Mouse (Mus musculus) gastrocnemius, postnatal 14 days (tissue): ENCODE results near the gene Ppara. TPM values are rescaled to one million over a fixed set of nuclear protein-coding genes. Genes with fewer than 3 reads are reported as not detected.
"Not testable (repeated sequence)": the region's sequence is repeated elsewhere in the genome, so short reads cannot be mapped to it uniquely, and the experiment has no call there.

ENCODE experiments used
- DNase-seq: peaks from one replicate; pipeline ENCODE4 v3.0.0; 2021; ENCODE audit warnings: mixed read lengths
- intact Hi-C: fragments of 180-260 bp; cut with DNase I; formaldehyde crosslinking; loops from one replicate; pipeline ENCODE4 v1.15.1; 2025; ENCODE audit warnings: low total_unique reads
- total RNA-seq, 2 experiments: library from RNA; stranded (reverse); gene quantifications; 2 replicates each; pipeline ENCODE4 v1.2.3; 2021

The Ppara gene
- total RNA-seq, 2 experiments from 2014 or later: 6.3 to 16.3 TPM

DNA sequence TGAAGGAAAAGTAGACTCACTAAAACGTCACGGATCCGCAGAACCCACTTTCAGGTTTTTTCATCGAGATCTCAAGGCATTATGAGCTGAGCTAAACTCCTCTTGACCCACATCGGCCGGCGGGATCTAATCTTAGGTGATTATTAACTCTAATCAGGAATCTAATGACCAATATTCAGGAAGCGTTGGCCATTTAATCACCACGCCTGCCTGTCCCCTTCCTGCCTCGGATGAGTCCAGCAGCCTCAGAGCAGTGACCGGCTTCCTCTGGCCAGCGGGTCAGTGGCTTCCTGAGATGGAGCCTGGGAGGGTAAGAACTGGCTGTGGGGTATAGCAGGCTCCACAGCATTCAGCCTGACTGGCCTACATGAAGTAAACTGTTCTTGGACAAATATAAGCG lies 11.9 kb downstream of the Ppara start:
- intact Hi-C loops: no loop called here

DNA sequence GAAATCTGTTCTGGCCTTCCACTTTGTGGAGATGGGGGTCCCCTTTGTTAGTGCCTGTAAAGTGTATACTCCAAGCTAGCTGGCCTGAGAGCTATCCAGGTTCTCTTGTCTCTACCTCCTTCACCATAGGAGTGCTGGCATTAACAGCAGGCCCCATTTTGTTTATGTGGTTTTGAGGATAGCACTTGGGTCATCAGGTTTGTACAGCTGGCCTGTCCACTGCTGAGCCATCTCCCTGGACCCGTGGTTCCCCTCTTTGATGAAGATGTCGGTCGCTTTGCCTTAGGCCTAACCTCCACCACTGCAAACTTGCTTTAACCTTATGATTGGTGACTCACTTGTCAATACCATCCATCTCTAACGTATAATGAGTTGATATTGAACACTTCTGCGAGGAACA lies 13.2 kb downstream of the Ppara start:
- intact Hi-C loops: no loop called here
- no peak for DNase-seq

More for the DNA sequence above, 11.9 kb downstream of the Ppara start:
- DNase-seq: no peak

DNA sequence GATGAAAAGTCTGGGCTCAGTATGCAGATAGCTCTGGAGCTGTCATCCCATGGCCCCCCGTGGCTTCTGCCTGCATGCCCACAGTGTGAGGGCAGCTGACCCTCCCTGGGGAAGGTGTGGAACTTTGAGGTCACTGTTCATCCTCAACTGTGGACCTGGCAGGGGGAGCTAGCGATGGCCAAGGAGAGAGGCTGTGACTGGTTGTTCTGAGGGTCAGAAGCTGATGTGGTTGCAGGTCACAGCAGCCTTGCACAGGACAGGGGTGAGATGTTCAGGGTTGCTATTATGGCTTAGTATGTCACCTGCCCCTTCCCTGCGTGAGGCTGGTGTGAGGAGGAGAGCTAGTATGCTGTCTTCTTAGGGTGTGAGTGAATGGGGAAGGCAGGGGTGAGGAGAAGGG lies 13.7 kb downstream of the Ppara start:
- DNase-seq: no peak

DNA sequence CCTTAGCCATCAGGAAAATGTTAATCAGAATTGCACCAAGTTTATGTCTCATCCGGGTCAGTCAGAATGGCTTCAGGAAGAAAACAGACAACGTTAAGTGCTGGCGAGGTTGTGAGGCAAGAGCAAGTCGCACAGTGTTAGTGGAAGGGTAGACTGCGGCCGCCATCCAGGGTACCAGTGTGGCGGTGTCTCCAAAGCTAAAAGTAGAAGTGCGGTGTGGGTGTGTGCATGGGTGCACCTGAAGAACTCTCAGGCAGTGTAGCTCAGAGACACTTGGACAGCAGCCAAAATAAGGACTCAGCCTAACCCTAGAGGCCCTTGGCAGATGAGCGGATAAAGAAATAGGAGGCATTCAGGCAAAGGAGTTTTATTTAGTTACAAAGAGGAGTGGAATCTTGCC lies 14.4 kb downstream of the Ppara start:
- no peak for DNase-seq
- intact Hi-C loops: no loop called here

More for the DNA sequence above, 13.7 kb downstream of the Ppara start:
- intact Hi-C loops: no loop called here

DNA sequence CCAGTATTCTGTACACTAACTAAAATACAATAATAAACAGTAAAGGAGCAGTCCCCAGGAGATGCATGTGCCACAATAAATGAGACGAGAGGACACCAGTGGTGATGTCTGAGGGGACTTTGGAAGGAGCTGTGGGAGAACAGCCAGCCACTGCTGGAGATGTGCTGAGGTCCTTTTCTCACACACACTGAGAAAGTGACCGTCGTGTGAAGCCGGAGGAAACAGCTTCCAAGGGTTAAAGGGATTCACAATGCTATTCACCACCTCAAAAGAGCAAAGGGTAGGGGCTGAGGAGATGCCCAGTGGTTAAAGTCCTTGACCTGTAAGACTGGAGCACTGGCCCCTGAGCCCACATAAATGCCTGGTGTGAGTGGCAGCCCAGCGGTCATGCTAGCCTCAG lies 15.3 kb downstream of the Ppara start:
- intact Hi-C loops: no loop called here
- no peak for DNase-seq

DNA sequence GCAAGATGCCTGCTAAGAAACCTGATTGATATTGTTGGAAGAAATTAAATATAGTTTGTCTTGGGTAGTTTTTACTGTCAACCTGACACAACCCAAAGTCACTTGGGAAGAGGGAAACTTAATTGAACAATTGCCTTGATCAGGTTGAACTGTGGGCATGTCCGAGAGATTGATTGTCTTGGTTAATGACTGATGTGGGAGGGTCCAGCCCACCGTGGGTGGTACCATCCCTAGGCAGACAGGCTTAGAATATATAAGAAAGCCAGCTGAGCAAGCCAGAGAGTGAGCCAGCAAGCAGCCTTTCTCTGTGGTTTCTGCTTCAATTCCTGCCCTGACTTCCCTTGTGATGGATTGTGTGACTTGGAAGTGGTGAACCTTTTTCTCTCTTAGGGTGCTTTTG lies 17.9 kb downstream of the Ppara start:
- intact Hi-C loops: no loop called here
- DNase-seq: no peak

DNA sequence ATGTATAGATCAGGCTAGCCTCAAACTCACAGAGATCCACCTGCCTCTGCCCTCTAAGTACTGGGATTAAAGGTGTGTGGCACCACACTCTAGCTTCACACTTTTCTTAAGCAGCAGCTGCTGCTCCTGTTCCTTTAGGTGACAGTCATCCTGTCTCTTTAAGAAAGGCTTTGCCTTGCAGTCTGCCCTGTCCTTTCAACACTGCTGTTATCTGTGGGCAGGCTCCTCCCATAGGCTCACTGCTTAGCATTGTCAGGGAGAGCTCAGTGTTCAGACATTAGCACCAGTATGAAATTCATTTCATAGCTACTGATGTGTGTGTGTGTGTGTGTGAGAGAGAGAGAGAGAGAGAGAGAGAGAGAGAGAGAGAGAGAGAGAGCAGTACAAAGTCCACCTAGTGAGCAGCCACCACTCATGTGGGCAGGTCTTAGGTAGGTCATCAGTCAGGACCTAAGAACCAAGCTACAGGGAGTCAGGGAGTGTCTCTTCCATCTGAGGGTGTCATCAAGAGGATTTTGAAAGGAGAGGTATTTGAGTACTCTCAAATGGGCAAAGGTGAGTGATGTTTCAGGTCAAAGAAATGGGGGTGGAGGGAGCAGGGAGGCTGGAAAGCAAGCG lies 19.4 kb downstream of the Ppara start:
- intact Hi-C loops: no loop called here
- no peak for DNase-seq

DNA sequence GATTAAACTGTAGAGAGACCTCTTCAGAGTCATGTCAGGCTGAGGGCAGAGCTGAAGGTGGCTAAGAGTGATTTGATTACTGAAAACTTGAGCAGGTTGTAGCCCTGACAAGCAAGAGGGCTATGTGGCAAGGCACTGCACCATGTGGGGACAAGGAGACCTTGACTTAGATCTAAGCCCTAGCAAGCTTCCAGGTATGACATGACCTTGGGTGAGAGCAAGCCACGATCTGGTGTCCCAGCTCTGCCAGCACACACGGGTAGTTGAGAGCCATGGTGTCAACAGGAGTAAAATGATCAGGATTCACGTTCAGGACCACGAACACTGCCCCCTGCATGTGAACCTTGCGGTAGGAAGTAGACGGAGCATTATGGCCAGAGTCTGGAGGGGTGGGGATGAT lies 20.4 kb downstream of the Ppara start:
- intact Hi-C loops: no loop called here
- no peak for DNase-seq

DNA sequence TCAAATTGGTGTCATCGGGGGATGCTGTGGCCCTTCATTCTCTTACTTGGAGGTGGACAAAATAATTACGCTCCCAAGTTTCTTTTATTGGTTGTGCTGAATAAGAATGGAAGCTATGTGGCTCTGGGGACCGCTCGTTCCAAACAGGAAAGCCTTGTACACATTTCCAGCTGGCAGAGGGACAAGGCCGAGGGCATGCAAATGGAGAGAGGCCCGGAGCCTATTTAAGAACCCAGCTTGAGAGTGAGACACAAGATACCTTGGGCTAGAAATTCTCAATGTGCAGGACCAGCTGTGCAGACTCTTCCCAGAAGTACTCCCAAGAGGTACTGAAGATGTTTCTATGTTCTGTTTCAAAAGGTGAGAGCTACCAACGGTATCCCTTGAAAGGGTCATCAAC lies 21.8 kb downstream of the Ppara start:
- peak; percentile 49 for DNase-seq
- intact Hi-C loops: no loop called here

DNA sequence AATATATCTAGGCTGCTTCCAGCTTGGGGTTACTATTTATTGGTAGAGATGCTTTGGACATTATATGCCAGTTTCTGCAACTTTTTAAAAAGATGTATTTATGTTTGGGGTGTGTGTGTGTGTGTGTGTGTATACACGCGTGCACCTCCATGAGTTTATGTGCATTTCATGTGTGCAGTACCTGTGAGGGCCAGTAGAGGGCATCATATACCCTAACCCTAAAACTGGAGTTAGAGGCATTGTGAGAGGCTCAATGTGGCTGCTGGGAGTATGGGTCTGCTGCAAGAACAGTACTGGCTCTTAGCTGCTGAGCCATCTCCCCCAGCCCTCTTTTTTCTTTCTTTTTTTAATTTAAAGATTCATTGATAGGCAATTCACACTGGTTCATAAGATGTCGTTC lies 23.0 kb downstream of the Ppara start:
- intact Hi-C loops: no loop called here
- DNase-seq: no peak

DNA sequence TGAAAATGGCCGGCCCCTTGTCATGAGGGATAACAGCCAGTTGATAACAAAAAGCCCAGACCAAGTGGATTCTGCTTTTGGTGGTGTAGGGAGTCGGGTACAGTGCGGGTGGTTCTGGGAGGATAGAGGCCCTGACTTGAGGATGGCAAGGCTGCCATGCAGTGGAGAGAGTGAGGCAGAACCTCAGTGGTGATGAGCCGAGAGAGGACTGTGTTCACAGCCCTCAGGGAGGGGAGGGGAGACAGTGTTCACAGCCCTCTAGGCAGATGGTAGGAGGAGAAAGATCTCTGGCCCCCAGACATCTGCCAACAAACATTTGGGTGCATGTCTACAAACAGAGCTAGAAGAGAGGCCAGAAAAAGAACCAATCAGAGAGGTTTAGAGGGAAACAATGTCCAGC lies 28.0 kb downstream of the Ppara start:
- no peak for DNase-seq
- intact Hi-C loops: no loop called here

DNA sequence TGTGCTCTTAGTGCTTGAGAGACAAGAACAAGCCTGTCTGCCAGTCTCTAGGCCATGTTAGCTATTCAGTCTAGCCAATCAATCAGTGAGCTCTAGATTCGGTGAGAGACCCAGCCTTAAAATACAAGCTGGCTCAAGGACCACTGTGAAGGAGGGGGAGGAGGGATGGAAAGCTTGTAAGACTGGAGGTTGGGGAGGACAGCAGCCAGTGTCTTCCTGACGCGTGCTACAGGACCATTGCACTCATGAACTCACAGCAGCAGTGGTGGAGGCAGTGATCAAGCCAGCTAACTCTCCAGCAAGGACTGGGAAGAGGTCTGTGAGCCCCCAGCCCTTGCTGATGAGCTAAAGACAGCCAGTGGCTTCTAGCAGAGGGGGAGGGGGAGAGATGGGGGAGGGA lies 30.2 kb downstream of the Ppara start:
- no peak for DNase-seq
- intact Hi-C loops: no loop called here

DNA sequence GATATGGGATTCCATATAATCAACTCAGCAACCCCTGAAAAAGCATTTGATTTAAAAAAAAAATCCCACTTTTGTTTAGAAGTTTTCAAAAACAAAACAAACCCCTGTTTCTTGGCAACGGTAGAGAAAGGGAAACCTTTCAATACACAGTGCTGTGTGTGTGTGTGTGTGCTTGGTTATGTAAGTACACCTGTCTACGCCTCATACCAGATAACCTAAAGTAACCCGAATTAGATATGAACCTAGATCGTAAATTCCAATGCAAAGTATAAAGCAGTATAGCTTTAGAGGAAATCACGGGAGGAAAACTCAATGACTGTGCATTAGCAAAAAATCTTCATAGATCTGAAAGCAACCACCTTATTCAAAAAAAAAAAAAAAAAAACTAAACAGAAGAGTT lies 31.9 kb downstream of the Ppara start:
- DNase-seq: no peak
- intact Hi-C loops: no loop called here

DNA sequence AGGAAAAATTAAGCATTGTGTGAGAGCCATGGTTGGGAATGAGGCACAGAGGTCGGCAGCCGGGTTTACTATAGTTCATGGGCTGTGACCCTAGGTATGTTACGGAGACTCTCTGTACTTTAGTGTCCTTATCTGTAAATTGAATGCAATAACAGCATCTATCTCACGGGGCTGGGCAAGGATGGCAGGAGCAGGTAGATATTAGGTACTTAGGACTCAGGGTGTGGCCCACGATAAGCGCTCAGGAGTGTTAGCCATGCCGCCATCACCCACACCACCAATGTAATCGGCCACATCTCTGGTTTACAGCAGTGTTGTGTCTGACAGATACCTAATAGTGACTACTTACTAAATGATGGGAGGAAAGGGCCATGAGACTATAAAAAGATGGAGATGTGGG lies 34.2 kb downstream of the Ppara start:
- DNase-seq: no peak
- intact Hi-C loops: no loop called here

DNA sequence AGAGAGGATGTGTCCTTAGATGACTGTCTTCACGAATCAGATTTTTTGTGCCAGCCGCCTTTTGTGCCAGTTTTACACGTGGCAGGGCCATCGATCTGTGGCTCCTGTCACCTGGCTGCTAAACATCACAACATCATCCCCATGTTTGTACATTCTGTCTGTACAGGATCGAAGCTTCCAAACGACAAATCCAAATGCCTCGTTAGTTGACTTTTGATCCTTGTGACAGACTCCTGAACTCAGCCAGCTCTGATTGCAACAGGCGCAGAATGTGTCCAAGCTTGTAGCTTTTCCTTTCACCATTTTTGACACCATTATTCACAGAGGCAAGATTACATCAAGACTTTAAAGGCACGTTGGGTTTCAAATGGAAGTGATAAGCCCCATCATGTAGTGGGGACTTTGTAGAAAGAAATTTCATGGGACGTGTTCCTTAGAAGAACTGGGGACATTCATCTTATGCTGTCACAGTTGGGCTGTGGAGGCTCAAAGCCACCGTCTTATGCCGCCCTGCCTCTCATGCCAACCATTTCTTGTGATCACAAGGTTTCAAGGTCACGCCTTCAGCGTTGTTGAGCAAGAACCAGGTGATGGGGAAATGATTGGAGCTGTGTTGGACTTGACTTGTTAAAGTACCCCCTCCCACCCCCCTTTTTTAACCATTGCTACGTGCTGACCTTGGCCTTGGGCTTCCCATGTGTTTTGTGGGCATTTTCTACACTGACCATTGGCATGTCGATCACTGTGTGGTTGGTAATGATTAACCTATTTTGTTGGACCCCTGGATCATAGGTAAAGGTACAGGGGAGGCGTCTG lies 36.7 kb downstream of the Ppara start:
- intact Hi-C loops: no loop called here
- DNase-seq: no peak

DNA sequence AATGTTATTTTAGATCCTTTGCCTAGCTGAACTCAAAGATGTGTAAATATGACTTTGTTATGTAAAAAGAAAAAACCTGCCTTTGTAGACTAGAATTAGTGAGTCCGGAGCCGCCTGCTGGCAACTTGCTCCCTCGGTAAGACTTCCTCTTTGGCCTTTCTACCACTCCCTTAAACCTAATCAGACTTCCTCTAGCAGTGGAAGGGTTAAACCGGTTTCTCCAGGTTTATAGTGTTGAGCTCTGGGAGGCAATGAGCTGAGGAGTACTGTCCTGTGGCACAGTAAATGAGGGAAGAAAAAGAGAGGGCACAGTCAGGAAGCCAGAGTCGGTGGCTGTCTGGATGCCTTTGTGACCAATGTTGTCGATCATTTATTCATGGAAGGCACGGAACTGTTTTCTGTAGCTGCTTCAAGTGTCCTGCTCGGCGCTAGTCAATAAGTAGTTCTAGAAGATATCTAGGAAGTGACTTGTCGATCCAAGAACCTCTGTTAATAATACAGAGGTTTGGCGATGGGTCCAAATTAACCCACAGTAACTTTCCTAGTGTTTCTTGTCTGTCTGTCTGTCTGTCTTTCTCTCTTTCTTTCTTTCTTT lies 37.5 kb downstream of the Ppara start:
- DNase-seq: no peak
- intact Hi-C loops: no loop called here

DNA sequence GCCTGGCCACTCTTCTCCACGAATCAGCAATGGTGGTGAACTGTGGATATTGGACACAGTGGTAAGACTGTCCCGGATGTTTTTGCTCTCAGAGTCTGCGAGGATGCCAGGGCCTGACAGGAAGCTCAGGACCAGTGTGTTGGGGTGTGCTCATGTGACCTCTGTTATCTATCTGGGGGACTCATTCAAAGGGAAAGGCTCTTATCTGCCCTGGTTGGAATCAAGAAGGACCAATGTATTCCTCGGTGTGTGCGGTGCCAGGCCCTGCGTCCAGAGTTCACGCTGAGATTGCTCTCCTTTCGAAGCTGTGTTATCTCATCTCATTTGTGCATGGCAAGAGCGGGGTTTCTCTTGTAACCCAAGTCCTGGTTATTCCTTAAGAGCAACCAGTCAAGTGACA lies 39.6 kb downstream of the Ppara start:
- intact Hi-C loops: no loop called here
- DNase-seq: no peak

DNA sequence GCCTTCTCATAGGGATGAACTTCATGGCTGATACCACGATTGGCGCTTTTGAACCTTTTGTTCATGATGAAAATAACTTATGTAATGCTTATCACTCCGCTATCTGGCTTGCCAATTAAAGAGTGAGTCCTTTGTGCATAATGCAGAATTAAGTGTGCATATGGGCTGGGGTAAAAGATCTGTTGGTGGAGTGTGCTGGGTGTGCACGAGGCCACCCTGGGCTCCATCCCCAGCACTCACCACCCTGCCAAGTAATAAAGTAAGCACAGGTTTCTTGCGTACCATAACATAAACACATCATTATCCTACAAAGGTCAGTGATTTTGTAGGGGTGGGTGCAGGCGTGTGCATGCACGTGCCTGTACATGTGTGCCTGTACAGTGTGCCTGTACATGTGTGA lies 40.2 kb downstream of the Ppara start:
- intact Hi-C loops: no loop called here
- DNase-seq: no peak

DNA sequence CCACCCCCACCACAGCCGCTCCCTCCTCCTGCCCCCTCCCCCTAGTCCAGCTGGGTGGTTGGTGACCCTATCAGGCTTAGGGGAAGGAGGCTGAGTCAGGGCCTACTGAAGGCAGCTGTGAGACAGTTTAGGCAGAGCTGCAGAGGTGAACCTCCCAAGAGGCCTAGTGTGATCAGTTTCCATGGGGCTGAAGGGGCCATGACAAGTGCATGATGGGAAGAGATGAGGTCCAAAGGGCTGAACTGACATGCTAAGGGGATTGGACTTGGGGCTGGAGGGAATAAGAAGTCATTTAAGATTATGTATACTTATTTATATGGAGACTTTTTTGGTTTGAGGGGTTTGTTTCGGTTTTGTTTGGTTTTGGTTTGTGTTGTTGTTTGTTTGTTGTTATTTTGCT lies 41.5 kb downstream of the Ppara start:
- no peak for DNase-seq
- intact Hi-C loops: no loop called here

DNA sequence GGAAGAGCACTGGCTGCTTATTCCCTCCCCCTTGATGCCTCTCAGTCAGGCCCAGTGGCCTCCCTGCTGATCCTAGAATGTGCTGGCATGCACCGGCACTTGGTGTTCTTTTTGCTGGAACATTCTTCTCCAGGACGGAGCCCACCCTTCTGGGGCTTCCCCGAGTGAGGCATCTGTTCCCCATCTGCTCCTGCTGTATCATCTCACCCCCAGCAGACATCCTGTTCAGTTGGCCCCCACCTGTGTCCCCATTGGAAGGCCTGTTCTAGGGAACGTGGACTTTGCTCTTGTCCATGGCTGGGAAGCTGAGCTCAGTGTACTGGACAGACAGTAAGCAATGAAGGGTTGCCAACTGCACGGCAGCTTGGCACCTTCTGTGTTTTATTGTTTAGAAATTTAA lies 42.0 kb downstream of the Ppara start:
- DNase-seq: no peak
- intact Hi-C loops: no loop called here

DNA sequence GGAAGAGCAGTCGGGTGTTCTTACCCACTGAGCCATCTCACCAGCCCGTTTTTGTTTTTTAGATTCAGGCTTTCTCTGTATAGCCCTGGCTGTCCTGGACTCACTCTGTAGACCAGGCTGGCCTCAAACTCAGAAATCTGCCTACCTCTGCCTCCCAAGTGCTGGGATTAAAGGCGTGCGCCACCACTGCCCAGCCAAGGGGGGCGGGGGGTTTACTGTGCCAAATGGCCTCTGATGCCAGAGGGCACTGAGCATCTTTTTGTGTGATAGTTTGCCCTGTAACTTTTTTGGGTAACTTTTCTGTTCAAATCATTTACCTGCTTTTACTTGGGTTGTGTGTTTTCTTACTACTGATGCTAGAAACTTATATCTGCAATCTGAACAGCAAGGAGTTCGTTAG lies 44.1 kb downstream of the Ppara start:
- DNase-seq, intact Hi-C loops: not testable (repeated sequence)
